Mouse (Mus musculus): ENCODE results near the gene Gpc2.

Gene Gpc2

GRCm38 (mm10) chr5:138262001-138262400 is 17.8 kb downstream of the Gpc2 start:
- DNase-seq (ENCODE audit: low read depth, low spot score) = no peak

DNA sequence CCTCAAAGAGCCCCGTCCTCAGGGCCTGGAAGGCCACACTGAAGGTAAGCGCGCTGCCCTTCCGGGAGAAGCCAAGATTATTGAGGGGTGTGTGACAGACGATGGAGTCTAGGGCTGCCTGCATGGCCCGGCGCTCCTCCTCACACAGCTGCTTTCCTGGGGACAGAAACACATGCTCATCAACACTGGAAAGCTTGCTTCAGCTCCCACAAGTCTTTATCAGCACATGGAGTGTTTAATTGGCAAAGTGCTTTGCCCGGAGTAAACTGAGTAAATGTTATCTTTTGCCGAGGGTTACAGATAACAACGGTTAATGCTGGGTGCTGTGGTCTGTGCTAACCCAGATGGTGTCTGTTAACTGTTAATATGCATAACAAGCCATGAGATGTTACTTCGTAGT is 19.0 kb downstream of the Gpc2 start:
- DNase-seq (ENCODE audit: low read depth, low spot score) = no peak

DNA sequence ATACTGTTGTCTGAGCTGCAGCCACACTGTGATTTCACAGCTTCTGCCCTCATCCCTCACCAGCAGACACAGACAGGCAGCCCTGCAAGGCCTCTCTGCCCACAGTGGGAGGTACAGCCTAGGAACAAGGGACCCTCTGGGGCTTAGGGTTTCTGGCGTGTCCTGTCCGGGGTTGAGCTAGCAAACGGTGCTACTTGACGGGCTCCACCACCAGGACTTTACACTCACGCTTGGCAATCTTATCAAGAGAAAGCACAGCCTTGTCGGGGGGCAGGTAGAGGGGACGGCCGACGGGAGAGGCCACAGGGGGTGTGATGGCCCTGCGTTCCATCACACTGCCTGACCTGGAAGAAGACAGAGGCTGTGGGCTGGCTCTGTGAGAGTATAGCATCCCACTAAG is 19.8 kb downstream of the Gpc2 start:
- no peak for DNase-seq (ENCODE audit: low read depth, low spot score)

DNA sequence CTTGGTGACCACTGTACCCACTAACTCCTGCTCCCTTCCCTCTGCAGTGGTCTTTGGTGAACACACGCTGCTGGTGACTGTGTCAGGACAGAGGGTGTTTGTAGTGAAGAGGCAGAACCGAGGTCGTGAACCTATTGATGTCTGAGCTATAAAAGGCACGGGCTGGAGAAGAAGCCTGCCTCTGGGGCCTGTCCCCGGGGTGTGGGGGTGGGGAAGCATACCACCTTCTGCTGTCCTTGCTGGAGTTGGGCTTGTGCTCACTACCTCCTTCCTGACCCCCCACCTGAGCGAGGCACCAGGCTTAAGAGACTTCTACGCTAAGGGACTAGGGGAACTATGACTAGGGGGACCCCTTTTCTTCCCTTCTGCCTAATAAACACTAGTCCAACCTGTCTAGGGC is 20.8 kb downstream of the Gpc2 start:
- no peak for DNase-seq (ENCODE audit: low read depth, low spot score)

GRCm38 (mm10) chr5:138258542-138258941 is 21.3 kb downstream of the Gpc2 start:
- no peak for DNase-seq (ENCODE audit: low read depth, low spot score)

DNA sequence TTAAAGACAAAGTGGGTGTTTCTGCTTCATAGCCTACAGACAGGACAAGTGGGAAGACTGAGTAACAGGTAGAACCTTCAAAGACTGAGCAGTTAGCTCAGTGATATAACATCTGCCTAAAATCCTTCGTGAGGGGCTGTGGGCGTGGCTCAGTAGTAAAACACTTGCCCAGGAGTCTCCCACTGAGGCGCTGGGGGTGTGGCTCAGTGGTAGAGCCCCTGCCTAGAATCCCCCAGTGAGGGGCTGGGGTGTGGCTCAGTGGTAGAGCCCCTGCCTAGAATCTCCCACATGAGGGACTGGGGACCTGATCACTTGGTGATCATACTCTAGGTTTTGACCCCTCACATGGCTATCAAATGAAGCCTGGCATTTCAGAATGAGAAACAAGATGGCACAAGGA is 21.7 kb downstream of the Gpc2 start:
- no peak for DNase-seq (ENCODE audit: low read depth, low spot score)

GRCm38 (mm10) chr5:138257585-138257978 is 22.2 kb downstream of the Gpc2 start:
- DNase-seq (ENCODE audit: low read depth, low spot score) = no peak

- no peak for DNase-seq (ENCODE audit: low read depth, low spot score)
These were observed 22.7 kb downstream of the Gpc2 start for GRCm38 (mm10) chr5:138256966-138257584.

DNA sequence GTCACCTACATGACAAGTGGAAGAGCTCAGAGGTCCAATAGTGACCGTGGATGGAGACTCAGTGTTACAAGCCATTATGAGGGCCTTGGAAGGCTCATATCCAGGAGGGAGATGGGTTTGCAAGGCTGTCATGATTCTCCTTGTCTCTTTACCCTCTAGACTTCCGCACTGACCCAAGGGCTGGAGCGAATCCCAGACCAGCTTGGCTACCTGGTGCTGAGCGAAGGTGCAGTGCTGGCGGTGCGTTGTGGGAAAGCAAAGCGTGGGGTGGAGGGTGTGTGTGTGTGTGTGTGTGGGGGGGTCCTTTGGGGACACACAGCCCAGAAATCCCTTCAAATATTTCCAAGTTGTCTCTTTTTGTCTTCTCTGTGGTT is 23.7 kb downstream of the Gpc2 start:
- DNase-seq (ENCODE audit: low read depth, low spot score) = no peak

DNA sequence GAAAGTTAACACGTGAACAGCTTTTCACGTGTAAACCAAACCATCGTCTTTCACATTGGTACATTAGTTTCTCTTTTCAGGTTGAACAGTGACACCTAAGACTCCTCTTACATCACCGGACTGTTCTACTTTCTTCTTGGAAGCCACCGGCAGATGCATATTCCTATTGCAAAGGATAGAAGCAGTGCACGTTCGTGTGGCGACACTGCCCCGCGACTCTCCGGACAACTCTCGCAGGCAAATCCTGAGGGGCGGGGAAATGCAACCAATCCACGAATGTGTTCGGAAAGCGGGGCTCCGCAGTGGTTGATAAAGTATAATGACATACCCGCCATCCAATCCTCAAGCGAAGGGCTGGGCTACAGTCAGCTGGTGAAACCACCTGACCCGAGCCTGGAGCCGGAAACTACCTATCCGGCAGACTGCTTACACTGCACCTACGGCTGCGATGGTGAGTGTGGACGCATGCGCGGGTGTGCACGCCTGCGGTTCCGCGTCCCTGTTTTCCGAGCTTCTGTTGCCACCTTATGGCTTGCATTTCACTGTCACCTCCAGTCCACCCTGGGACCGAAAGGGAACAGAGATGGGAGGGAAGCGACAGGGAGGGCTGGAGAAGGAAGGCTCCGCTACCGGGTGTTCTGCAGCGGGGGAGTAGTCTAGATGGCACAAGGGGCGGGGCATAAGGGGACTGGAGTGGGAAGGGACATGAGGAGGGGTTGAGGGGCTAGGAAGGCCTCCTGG is 24.3 kb downstream of the Gpc2 start, which contains the start of gene Lamtor4:
TSS of gene Lamtor4 (plus strand) at position 130 of the 741 bp plus-strand sequence.
- DNase-seq (ENCODE audit: low read depth, low spot score) = peak; percentile 95

- no peak for DNase-seq (ENCODE audit: low read depth, low spot score)
These were observed 26.7 kb downstream of the Gpc2 start for GRCm38 (mm10) chr5:138253061-138253460.

- DNase-seq (ENCODE audit: low read depth, low spot score) = no peak
These were observed 28.7 kb downstream of the Gpc2 start for GRCm38 (mm10) chr5:138251144-138251543.

DNA sequence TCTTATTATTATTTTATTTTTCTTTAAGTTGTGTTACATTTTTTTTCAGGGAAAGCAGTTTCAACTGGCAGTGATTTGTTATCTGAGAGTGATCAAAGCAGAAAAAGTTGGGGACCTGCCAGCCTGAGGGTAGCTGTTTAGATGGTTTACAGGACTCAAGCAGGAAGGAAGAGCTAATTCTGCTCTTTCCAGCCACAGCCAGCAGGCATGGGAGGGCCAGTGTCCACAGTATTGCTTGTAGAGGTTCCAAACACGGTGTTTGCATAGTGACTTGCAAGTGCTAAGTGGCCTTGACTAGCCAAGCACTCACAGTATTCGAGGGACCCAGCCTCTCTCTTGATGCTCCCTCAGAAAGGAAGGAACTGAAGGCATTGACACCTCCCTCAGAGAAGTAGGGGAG is 38.3 kb downstream of the Gpc2 start:
- DNase-seq (ENCODE audit: low read depth, low spot score) = no peak

DNA sequence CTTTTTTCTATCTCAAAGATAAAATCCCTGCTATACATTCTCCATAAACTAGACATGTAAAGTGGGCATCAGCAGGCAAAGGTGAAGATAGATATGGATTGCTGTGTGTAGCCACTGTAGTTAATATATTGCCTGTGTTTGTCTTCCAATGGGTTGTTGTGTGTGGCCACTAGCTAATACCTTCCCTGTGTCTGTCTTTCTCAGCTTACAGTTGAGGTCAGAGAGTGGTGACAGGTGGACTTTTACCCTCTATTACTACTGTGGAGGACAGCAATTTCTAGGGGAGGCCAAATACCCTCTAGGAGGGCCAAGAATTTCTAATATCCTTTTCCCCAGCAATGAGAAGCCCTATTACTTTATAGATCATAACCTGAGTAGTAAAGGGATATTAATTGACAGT is 45.6 kb downstream of the Gpc2 start:
- DNase-seq (ENCODE audit: low read depth, low spot score) = no peak

GRCm38 (mm10) chr5:138233778-138234177 is 46.0 kb downstream of the Gpc2 start:
- no peak for DNase-seq (ENCODE audit: low read depth, low spot score)

- DNase-seq (ENCODE audit: low read depth, low spot score) = no peak
These were observed 50.3 kb downstream of the Gpc2 start for GRCm38 (mm10) chr5:138229511-138229910.

DNA sequence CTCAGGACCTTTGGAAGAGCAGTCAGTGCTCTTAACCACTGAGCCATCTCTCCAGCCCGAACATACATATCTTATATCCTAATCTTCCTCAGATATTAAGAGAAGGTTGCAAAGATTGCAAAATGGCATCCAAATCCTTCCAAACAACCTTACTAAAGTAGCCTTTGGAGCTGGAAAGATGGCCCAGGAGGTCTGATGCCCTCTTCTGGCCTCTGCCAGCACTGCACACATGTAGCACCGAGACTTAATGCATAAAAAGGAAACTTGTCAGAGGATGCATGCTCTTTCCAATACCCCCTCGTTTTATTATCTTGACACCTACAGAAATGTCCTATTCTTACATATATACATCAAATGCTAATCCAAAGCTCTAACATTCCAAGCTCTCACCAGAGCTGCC is 51.8 kb downstream of the Gpc2 start:
- no peak for DNase-seq (ENCODE audit: low read depth, low spot score)

- DNase-seq (ENCODE audit: low read depth, low spot score) = no peak
These were observed 52.4 kb downstream of the Gpc2 start for GRCm38 (mm10) chr5:138227367-138227766.

DNA sequence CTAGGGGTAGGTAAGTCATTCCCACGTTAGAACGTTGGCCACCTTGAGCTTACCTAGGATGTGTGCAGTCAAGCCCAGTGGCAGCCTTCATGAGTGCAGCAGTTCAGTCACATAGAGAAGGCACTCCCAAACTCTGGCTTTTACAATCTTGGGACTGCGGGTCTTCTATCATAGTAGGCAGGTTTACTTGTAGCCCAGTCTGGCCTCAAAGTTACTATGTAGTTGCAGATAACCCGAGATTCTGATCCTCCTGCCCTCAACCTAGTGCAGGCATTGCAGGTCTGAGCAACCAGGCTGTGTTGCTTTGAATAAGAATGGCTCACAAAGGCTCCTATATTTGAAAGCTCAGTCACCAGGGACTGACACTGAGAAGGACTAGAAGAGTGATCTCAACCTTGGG is 53.3 kb downstream of the Gpc2 start:
- no peak for DNase-seq (ENCODE audit: low read depth, low spot score)

GRCm38 (mm10) chr5:138225700-138226099 is 54.1 kb downstream of the Gpc2 start, which contains the start of gene Nxpe5:
Nxpe5 (plus strand) TSS chr5:138225898.
- no peak for DNase-seq (ENCODE audit: low read depth, low spot score)

All from retina, adult 2 months (tissue).